Mouse (Mus musculus) limb, embryonic 11.5 days (tissue): ENCODE measurements around the gene Dlg2. TPM values are rescaled to one million over a fixed set of nuclear protein-coding genes. Genes with fewer than 3 reads are reported as not detected.

Experiments
- ATAC-seq: fragments of 200-750 bp; cut with Nextera tagmentation; 2 replicates; pipeline ENCODE4 v1.8.0; 2017; ENCODE audit warnings: low read depth; ENCODE audit not compliant: insufficient number of reproducible peaks, low FRiP score, low TSS enrichment
- DNase-seq: peaks from one replicate; pipeline ENCODE4 v3.0.0-alpha.2; 2015; ENCODE audit warnings: low spot score
- H3K27ac ChIP-seq: fragments of 300-500 bp; sonication (generic); replicated peaks from 2 replicates; pipeline ENCODE4 v1.5.1; 2014; ENCODE audit warnings: low read depth, mild to moderate bottlenecking, low read length
- H3K27me3 ChIP-seq: fragments of 300-500 bp; sonication (generic); 2 replicates; pipeline ENCODE4 v1.6.1; 2014; ENCODE audit warnings: mild to moderate bottlenecking, low read length, mixed read lengths; ENCODE audit not compliant: control insufficient read depth, insufficient read depth
- H3K36me3 ChIP-seq: fragments of 300-500 bp; sonication (generic); 2 replicates; pipeline ENCODE4 v1.6.1; 2014; ENCODE audit warnings: mild to moderate bottlenecking, low read length, moderate library complexity, mixed read lengths; ENCODE audit not compliant: control insufficient read depth, insufficient read depth
- H3K4me1 ChIP-seq: fragments of 300-500 bp; sonication (generic); 2 replicates; pipeline ENCODE4 v1.6.1; 2014; ENCODE audit warnings: low read length, mixed read lengths; ENCODE audit not compliant: control insufficient read depth, insufficient read depth
- H3K4me2 ChIP-seq: fragments of 300-500 bp; sonication (generic); 2 replicates; pipeline ENCODE4 v1.6.1; 2014; ENCODE audit warnings: low read depth, mild to moderate bottlenecking, moderate library complexity; ENCODE audit not compliant: severe bottlenecking
- H3K4me3 ChIP-seq: fragments of 300-500 bp; sonication (generic); 2 replicates; pipeline ENCODE4 v1.5.1; 2014; ENCODE audit warnings: low read depth, low read length
- H3K9ac ChIP-seq: fragments of 300-500 bp; sonication (generic); 2 replicates; pipeline ENCODE4 v1.6.1; 2014; ENCODE audit warnings: mild to moderate bottlenecking, low read length
- H3K9me3 ChIP-seq: fragments of 300-500 bp; sonication (generic); 2 replicates; pipeline ENCODE4 v1.6.1; 2016; ENCODE audit warnings: low read length; ENCODE audit not compliant: control insufficient read depth
- WGBS: fragments of 180-500 bp; shearing (Covaris S2); extraction: QIAGEN DNeasy Blood & Tissue Kit; methylation state at CpG from one replicate; pipeline ENCODE4 v1.1.7; 2014; 5-methylcytosine and 5-hydroxymethylcytosine counted together
- polyA plus RNA-seq: library from polyadenylated mRNA; unstranded; fragments of >200 nt; fragmentation: Nextera tagmentation; extraction: Ambion mirVana; gene quantifications from 2 replicates; pipeline ENCODE4 v1.2.1, GENCODE M21; 2014

Dlg2 gene
- polyA plus RNA-seq, 1 experiment from 2014 or later, result 1.3 TPM

- H3K27me3 ChIP-seq, result no peaks in the 10 kb centered on the region
- ATAC-seq, result no peak
- WGBS, result 80% methylated on average over 5 of the region's 5 CpGs
These were observed 1115.0 kb downstream of the Dlg2 start for GRCm38 (mm10) chr7:91591261-91592170.

DNA sequence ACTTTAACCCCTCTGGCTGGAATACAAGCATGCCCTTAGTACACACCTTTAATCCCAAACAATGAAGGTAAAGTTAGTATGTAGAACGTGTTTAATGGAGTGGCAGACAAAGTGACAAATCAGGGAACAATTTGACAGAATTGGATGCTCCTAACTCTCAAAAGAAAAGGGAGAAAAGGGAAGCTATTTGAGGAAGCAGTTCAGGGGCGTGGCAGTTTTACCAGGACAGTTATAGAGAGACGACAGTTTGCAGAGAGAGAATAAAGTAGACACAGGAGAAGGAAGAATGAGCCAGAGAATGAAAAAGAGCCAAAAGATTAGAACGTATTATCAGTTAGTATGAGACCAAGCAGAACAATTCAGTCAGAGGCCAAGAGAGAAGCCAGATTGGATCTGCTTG lies 1122.1 kb downstream of the Dlg2 start:
- H3K36me3 ChIP-seq, result no peaks in the 10 kb centered on the region
- ATAC-seq (no peak), DNase-seq (no peak)
- H3K4me1 ChIP-seq, result no peaks in the 10 kb centered on the region
- no peak overlapping the region for H3K9ac ChIP-seq
- no peaks in the 10 kb centered on the region for H3K9me3 ChIP-seq
- no peak overlapping the region for H3K4me2 ChIP-seq
- WGBS, result 80% methylated on average over 4 of the region's 4 CpGs
- no peaks in the 10 kb centered on the region for H3K27me3 ChIP-seq
- H3K27ac ChIP-seq, result no peak overlapping the region
- no peak overlapping the region for H3K4me3 ChIP-seq

More at GRCm38 (mm10) chr7:91591261-91592170, 1115.0 kb downstream of the Dlg2 start:
- H3K4me3 ChIP-seq, result no peak overlapping the region
- DNase-seq, result no peak
- H3K4me1 ChIP-seq, result no peaks in the 10 kb centered on the region
- no peak overlapping the region for H3K4me2 ChIP-seq
- no peaks in the 10 kb centered on the region for H3K9me3 ChIP-seq
- no peak overlapping the region for H3K9ac ChIP-seq
- H3K36me3 ChIP-seq, result no peaks in the 10 kb centered on the region
- no peak overlapping the region for H3K27ac ChIP-seq

DNA sequence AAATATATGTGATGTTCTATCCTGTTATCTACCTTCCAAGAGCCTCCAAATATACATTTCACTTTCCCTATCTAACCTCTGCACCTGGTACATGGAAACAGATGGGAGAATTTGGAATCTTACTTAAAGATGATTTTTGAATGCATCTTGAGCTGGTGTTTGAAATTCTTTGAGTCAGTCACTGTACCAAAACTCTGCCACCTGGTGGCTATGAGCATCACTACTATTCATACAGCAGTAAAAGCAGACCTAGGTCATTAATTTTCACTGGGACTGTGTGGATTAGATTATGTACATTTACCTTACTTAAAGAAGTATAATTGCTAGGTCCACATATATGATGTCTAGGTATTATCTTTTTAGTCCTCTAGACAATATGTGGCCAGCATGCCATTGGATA lies 1124.8 kb downstream of the Dlg2 start:
- ATAC-seq, result no peak
- Histone ChIP-seq H3K4me1 (no peaks in the 10 kb centered on the region), H3K27ac (no peak overlapping the region), H3K36me3 (no peaks in the 10 kb centered on the region), H3K9ac (no peak overlapping the region), H3K4me2 (no peak overlapping the region), H3K4me3 (no peak overlapping the region), H3K27me3 (no peaks in the 10 kb centered on the region), H3K9me3 (no peaks in the 10 kb centered on the region)
- DNase-seq, result no peak

DNA sequence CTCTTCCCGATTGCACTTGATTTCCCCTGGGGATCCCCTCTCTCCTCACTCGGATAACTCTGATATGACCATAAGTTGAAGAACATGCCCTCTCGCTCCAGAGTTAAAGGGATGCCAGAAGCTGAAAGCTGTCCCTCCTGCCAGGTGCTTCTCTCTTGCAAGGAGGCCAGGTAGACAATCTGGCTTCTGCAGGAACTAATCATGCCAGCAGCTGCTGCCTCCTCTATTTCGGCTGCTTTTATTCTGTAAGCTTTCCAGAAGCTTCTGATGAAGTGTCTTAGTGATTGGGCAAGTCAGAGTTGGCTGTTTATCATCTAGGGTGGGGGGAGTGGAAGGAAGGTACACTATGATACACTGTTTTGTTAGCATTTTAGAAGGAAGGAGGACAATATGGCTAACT lies 1127.1 kb downstream of the Dlg2 start:
- Histone ChIP-seq H3K4me3 (no peak overlapping the region), H3K4me2 (no peak overlapping the region), H3K27ac (no peak overlapping the region), H3K4me1 (no peaks in the 10 kb centered on the region), H3K27me3 (no peaks in the 10 kb centered on the region), H3K9ac (no peak overlapping the region), H3K36me3 (no peaks in the 10 kb centered on the region), H3K9me3 (no peaks in the 10 kb centered on the region)
- no peak for DNase-seq
- ATAC-seq, result no peak
- WGBS, result 88% methylated on average over 4 of the region's 4 CpGs

DNA sequence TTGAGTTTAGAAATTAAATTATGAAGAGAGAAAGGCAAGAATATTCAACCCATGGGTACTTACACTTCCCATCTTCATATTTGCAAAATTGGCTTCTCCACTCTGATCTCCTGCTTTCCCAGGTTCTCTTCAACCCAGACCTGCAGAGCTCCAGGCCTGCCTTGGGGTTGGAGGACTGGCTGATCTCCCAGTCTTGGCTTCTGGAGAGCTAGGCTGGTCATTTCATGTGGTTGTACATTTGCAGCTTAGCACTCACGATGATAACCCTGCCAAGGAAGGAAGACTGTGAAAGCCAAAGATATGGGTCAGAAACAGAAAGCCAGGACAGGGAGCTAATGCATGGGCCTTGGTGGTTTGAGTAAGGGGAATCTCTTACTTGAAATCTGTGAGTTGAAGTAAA lies 1176.6 kb downstream of the Dlg2 start:
- 88% methylated on average over 1 of the region's 1 CpGs for WGBS
- Histone ChIP-seq H3K4me1 (no peaks in the 10 kb centered on the region), H3K27me3 (no peaks in the 10 kb centered on the region)

DNA sequence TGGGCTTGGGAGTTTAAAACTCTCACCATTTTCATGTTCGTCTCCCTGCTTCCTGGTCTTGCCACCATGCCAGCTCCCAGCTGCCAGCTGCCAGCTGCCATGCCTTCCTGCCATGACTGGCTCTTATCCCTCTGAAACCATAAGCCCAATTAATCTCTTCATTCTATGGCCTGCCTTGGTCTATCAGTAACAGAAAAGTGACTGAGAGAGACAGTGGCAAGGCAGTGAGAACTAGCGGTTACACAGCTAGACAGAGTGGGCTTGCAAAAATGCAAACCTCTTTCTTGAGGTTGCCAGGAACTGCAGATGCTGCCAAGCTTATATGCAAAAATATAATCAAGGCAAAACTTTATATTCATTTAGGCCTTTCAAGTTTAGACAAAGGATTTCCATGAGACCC lies 1183.0 kb downstream of the Dlg2 start:
- Histone ChIP-seq H3K36me3 (no peaks in the 10 kb centered on the region), H3K4me3 (no peak overlapping the region), H3K9ac (no peak overlapping the region), H3K27ac (no peak overlapping the region), H3K4me2 (no peak overlapping the region), H3K27me3 (no peaks in the 10 kb centered on the region), H3K9me3 (no peaks in the 10 kb centered on the region), H3K4me1 (no peaks in the 10 kb centered on the region)
- no peak for DNase-seq
- 75% methylated on average over 2 of the region's 2 CpGs for WGBS
- ATAC-seq, result no peak

More for the DNA sequence above, 1176.6 kb downstream of the Dlg2 start:
- H3K27ac ChIP-seq, result no peak overlapping the region
- H3K4me3 ChIP-seq, result no peak overlapping the region
- no peaks in the 10 kb centered on the region for H3K36me3 ChIP-seq
- DNase-seq (no peak), ATAC-seq (no peak)
- H3K4me2 ChIP-seq, result no peak overlapping the region
- H3K9ac ChIP-seq, result no peak overlapping the region
- H3K9me3 ChIP-seq, result no peaks in the 10 kb centered on the region

- Histone ChIP-seq H3K4me3 (no peak overlapping the region), H3K27me3 (no peaks in the 10 kb centered on the region), H3K36me3 (no peaks in the 10 kb centered on the region), H3K27ac (no peak overlapping the region), H3K4me1 (no peaks in the 10 kb centered on the region), H3K9me3 (no peaks in the 10 kb centered on the region), H3K9ac (no peak overlapping the region), H3K4me2 (no peak overlapping the region)
- DNase-seq (no peak), ATAC-seq (no peak)
- 82% methylated on average over 13 of the region's 13 CpGs for whole genome bisulfite sequencing
These were observed 1196.0 kb downstream of the Dlg2 start for GRCm38 (mm10) chr7:91672236-91673017.

GRCm38 (mm10) chr7:91674401-91674800 lies 1197.9 kb downstream of the Dlg2 start:
- ATAC-seq, result no peak
- Histone ChIP-seq H3K9me3 (no peaks in the 10 kb centered on the region), H3K27me3 (no peaks in the 10 kb centered on the region)

More at GRCm38 (mm10) chr7:91674401-91674800, 1197.9 kb downstream of the Dlg2 start:
- Histone ChIP-seq H3K9ac (no peak overlapping the region), H3K27ac (no peak overlapping the region), H3K4me3 (no peak overlapping the region), H3K4me1 (no peaks in the 10 kb centered on the region), H3K4me2 (no peak overlapping the region), H3K36me3 (no peaks in the 10 kb centered on the region)
- no peak for DNase-seq
